Mouse (Mus musculus) limb, embryonic 12.5 days (tissue): ENCODE measurements around the gene H2al1f. TPM values are rescaled to one million over a fixed set of nuclear protein-coding genes. Genes with fewer than 3 reads are reported as not detected.
"Not testable (repeated sequence)": the region's sequence is repeated elsewhere in the genome, so short reads cannot be mapped to it uniquely, and the experiment has no call there.

Experiments used
- ATAC-seq: fragments of 200-750 bp; cut with Nextera tagmentation; 2 replicates; pipeline ENCODE4 v1.8.0; 2017; ENCODE audit warnings: low read depth, moderate TSS enrichment; ENCODE audit not compliant: insufficient number of reproducible peaks, insufficient read depth, low FRiP score, low TSS enrichment
- H3K27ac ChIP-seq: fragments of 300-500 bp; sonication (generic); 2 replicates; pipeline ENCODE4 v1.5.1; 2016; ENCODE audit warnings: mild to moderate bottlenecking, moderate library complexity
- H3K27me3 ChIP-seq: fragments of 300-500 bp; sonication (generic); 2 replicates; pipeline ENCODE4 v1.6.1; 2016; ENCODE audit warnings: mild to moderate bottlenecking, moderate library complexity
- H3K36me3 ChIP-seq: fragments of 300-500 bp; sonication (generic); 2 replicates; pipeline ENCODE4 v1.6.1; 2016; ENCODE audit warnings: mild to moderate bottlenecking, moderate library complexity
- H3K4me1 ChIP-seq: fragments of 300-500 bp; sonication (generic); replicated peaks from 2 replicates; pipeline ENCODE4 v1.6.1; 2016
- H3K4me2 ChIP-seq: fragments of 300-500 bp; sonication (generic); 2 replicates; pipeline ENCODE4 v1.6.1; 2016; ENCODE audit warnings: mild to moderate bottlenecking, moderate library complexity
- H3K4me3 ChIP-seq: fragments of 300-500 bp; sonication (generic); replicated peaks from 2 replicates; pipeline ENCODE4 v1.5.1; 2016; ENCODE audit warnings: mild to moderate bottlenecking
- H3K9ac ChIP-seq: fragments of 300-500 bp; sonication (generic); replicated peaks from 2 replicates; pipeline ENCODE4 v1.6.1; 2016; ENCODE audit warnings: mild to moderate bottlenecking, moderate library complexity
- H3K9me3 ChIP-seq: fragments of 300-500 bp; sonication (generic); 2 replicates; pipeline ENCODE4 v1.6.1; 2016; ENCODE audit warnings: mild to moderate bottlenecking, moderate library complexity
- WGBS: fragments of 180-500 bp; shearing (Covaris S2); methylation state at CpG from one replicate; pipeline ENCODE4 v1.1.7; 2016; 5-methylcytosine and 5-hydroxymethylcytosine counted together
- polyA plus RNA-seq: library from polyadenylated mRNA; unstranded; fragments of >200 nt; fragmentation: Nextera tagmentation; extraction: Ambion mirVana; gene quantifications from 2 replicates; pipeline ENCODE4 v1.2.1, GENCODE M21; 2016

Gene H2al1f
- polyA plus RNA-seq, 1 experiment from 2014 or later, result not detected

- H3K36me3 ChIP-seq, H3K4me1 ChIP-seq, H3K9ac ChIP-seq, H3K27ac ChIP-seq, H3K27me3 ChIP-seq, H3K9me3 ChIP-seq, ATAC-seq, H3K4me3 ChIP-seq, H3K4me2 ChIP-seq: not testable (repeated sequence)
- no CpG with 5 or more reads among the region's 3 CpGs for WGBS
These were observed 3.3 kb upstream of the H2al1f start, which contains the start of gene H2al1e for GRCm38 (mm10) chrX:11311634-11312033. Gene H2al1e (plus strand): TSS chrX:11311934.

GRCm38 (mm10) chrX:11317956-11318355 lies 3.0 kb downstream of the H2al1f start, which contains the start of gene H2al1g:
Gene H2al1g (plus strand): TSS chrX:11318256.
- WGBS, result no CpG with 5 or more reads among the region's 3 CpGs

GRCm38 (mm10) chrX:11321192-11321591 lies 6.2 kb downstream of the H2al1f start, which contains the start of gene H2al1h:
Gene H2al1h (plus strand): TSS chrX:11321492.
- H3K9me3 ChIP-seq, H3K9ac ChIP-seq, ATAC-seq, H3K4me1 ChIP-seq, H3K4me2 ChIP-seq, H3K36me3 ChIP-seq, H3K27ac ChIP-seq, H3K27me3 ChIP-seq, H3K4me3 ChIP-seq: not testable (repeated sequence)
- WGBS, result no CpG with 5 or more reads among the region's 6 CpGs

More at GRCm38 (mm10) chrX:11317956-11318355, 3.0 kb downstream of the H2al1f start, which contains the start of gene H2al1g:
- H3K9ac ChIP-seq, H3K4me1 ChIP-seq, ATAC-seq, H3K27ac ChIP-seq, H3K4me2 ChIP-seq, H3K27me3 ChIP-seq, H3K36me3 ChIP-seq, H3K4me3 ChIP-seq, H3K9me3 ChIP-seq: not testable (repeated sequence)

DNA sequence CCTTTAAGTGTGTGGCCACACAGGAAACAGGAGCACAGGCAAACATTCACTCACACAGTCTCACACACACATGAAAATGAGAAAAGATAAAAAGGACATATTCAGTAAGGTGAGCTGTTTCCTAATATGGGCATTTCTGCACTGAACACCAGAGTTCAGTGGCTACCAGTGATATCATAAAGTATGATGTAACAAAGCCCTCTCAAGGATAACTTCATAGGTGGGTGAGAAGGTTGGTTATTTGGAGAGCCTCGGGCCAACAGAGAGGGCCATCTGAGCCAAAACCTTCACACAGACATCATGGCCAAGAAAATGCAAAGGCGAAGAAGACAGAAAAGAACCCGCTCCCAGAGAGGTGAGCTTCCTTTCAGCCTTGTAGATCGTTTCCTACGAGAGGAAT lies 9.4 kb downstream of the H2al1f start, which contains the start of gene H2al1i:
Gene H2al1i (plus strand): TSS at position 301 of the 400 bp plus-strand sequence.
- H3K9ac ChIP-seq, ATAC-seq: not testable (repeated sequence)

GRCm38 (mm10) chrX:11327522-11327921 lies 12.6 kb downstream of the H2al1f start, which contains the start of gene H2al1j:
Gene H2al1j (plus strand): TSS chrX:11327822.
- ATAC-seq, result not testable (repeated sequence)
- 81% methylated on average over 2 of the region's 2 CpGs for WGBS

More for the DNA sequence above, 9.4 kb downstream of the H2al1f start, which contains the start of gene H2al1i:
- no CpG with 5 or more reads among the region's 5 CpGs for whole genome bisulfite sequencing
- not testable (repeated sequence) for H3K4me1 ChIP-seq, H3K27me3 ChIP-seq, H3K4me3 ChIP-seq, H3K9me3 ChIP-seq, H3K27ac ChIP-seq, H3K36me3 ChIP-seq, H3K4me2 ChIP-seq

GRCm38 (mm10) chrX:11345762-11346161 lies 30.8 kb downstream of the H2al1f start:
- H3K4me2 ChIP-seq, result peak overlapping the region; percentile 27; the same call in 1 of the 2 replicates
- 24% methylated on average over 9 of the region's 9 CpGs for WGBS

More at GRCm38 (mm10) chrX:11327522-11327921, 12.6 kb downstream of the H2al1f start, which contains the start of gene H2al1j:
- not testable (repeated sequence) for H3K4me1 ChIP-seq, H3K27ac ChIP-seq, H3K9me3 ChIP-seq, H3K9ac ChIP-seq, H3K4me2 ChIP-seq, H3K4me3 ChIP-seq, H3K36me3 ChIP-seq
- H3K27me3 ChIP-seq, result peaks cover 25% of the 10 kb centered on the region

DNA sequence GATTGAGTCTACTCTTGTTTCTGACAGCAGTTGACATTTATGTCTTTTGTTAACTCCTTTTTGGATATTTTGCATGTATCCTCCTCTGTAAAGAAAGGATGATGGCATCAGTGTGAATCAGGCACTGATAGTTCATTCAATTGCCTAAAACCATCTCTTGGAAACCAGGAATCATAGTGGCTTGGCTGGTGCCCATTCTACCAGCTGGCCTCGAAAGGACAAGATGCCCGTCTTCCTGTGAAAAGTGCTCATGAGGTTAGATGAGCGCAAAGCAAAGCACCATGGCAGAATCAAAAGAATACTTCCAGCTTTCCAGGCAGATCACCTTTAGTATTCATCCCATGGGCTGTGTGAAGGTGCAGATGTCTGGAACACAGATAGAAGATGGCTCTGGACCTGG lies 31.8 kb downstream of the H2al1f start:
- Histone ChIP-seq H3K27ac (no peak overlapping the region), H3K4me3 (no peak overlapping the region), H3K9me3 (no peaks in the 10 kb centered on the region), H3K9ac (no peak overlapping the region), H3K4me2 (no peak overlapping the region), H3K4me1 (peaks cover 9% of the 10 kb centered on the region; the same call in 1 of the 2 replicates), H3K27me3 (peaks cover 9% of the 10 kb centered on the region; the same call in 1 of the 2 replicates), H3K36me3 (no peaks in the 10 kb centered on the region)
- no peak for ATAC-seq
- 88% methylated on average over 3 of the region's 3 CpGs for WGBS

More at GRCm38 (mm10) chrX:11345762-11346161, 30.8 kb downstream of the H2al1f start:
- Histone ChIP-seq H3K36me3 (no peaks in the 10 kb centered on the region), H3K27me3 (peaks cover 3% of the 10 kb centered on the region; the same call in 1 of the 2 replicates), H3K9me3 (no peaks in the 10 kb centered on the region), H3K27ac (peak overlapping the region; percentile 59), H3K4me3 (no peak overlapping the region), H3K9ac (no peak overlapping the region), H3K4me1 (peaks cover 9% of the 10 kb centered on the region; the same call in 1 of the 2 replicates)
- ATAC-seq, result peak; percentile 42; the same call in 1 of the 2 replicates

GRCm38 (mm10) chrX:11360823-11361222 lies 45.9 kb downstream of the H2al1f start:
- Histone ChIP-seq H3K4me2 (no peak overlapping the region), H3K9me3 (no peaks in the 10 kb centered on the region), H3K4me1 (0 out of 2 replicates have a peak, but pooled peaks cover 3% of the 10 kb centered on the region), H3K27me3 (peaks cover 47% of the 10 kb centered on the region), H3K9ac (no peak overlapping the region), H3K36me3 (no peaks in the 10 kb centered on the region), H3K27ac (no peak overlapping the region), H3K4me3 (no peak overlapping the region)
- 85% methylated on average over 6 of the region's 6 CpGs for WGBS
- no peak for ATAC-seq

- no peaks in the 10 kb centered on the region for H3K9me3 ChIP-seq
- no peaks in the 10 kb centered on the region for H3K36me3 ChIP-seq
- H3K27ac ChIP-seq, result no peak overlapping the region
- 96% methylated on average over 2 of the region's 2 CpGs for WGBS
- H3K4me2 ChIP-seq, result no peak overlapping the region
- H3K27me3 ChIP-seq, result peaks cover 46% of the 10 kb centered on the region
- no peak for ATAC-seq
- no peak overlapping the region for H3K9ac ChIP-seq
- H3K4me3 ChIP-seq, result no peak overlapping the region
- H3K4me1 ChIP-seq, result 0 out of 2 replicates have a peak, but pooled peaks cover 3% of the 10 kb centered on the region
These were observed 46.3 kb downstream of the H2al1f start for GRCm38 (mm10) chrX:11361261-11361660.

DNA sequence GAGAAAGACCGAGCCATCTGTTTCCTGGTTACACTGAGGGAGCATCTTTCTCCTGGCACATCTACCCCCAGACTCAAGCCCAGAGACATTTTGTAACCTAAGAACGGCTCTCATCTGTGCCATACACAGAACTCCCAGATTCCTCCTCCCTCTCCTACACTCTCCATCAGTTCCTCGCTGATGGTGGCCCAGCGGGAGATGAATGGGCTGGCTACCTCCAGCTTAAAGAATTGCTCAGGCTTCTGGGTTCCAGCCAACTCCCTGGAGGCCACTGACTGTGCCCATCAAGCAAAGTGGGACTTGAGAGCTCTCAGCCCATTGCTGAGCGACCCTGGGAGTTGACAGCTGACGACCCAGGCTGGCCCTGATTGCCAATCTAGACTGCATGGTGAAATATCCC lies 48.9 kb downstream of the H2al1f start:
- Histone ChIP-seq H3K4me2 (no peak overlapping the region), H3K27me3 (peaks cover 43% of the 10 kb centered on the region), H3K4me1 (0 out of 2 replicates have a peak, but pooled peaks cover 3% of the 10 kb centered on the region), H3K9me3 (no peaks in the 10 kb centered on the region), H3K4me3 (no peak overlapping the region), H3K36me3 (no peaks in the 10 kb centered on the region), H3K27ac (no peak overlapping the region), H3K9ac (no peak overlapping the region)
- ATAC-seq, result no peak
- 64% methylated on average over 6 of the region's 6 CpGs for WGBS
